Mouse (Mus musculus): ENCODE measurements around the gene 4933406M09Rik.
A peak's percentile ranks its signal among the peaks of the same experiment; 100 is the strongest.

4933406M09Rik gene

DNA sequence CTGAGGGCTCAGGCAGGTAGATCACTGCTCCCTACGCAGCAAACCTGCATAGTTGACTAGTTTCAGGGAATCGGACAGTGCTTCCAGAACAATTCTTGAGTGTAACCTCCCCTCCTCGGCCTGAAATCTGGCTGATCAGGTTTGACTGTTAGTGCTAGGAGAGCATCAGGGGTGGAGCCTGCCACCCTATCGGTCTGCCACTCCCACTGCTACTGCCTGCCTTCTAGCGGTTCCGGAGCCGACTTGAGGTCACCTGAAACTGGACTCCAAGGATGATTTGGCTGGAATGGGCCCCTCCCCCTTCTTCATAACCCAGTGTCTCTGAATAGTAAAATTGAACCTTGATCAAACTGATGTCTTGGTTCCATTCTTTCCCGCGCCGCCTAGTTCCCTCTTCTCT is 47.3 kb downstream of the 4933406M09Rik start:
- no peak for DNase-seq (ENCODE audit: inconsistent ontology term)

DNA sequence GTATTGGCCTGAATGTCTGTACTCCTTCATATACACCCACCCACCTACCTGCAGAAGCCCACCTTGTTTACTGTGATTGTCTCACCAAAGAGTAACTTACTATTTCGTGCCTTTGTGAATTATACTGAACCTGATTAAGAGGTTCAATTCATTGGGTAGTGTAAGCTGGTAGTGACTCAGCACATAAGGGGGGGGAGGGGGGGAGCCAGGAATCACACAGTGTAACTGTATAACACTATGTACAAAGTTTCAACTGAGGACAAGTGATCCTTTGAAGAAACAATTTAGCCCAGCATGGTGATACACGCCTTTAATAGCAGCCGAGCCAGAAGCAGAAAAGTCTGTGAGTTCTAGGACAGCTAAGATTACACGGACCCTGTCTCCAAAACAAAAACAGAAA is 47.7 kb downstream of the 4933406M09Rik start:
- no peak for DNase-seq (ENCODE audit: inconsistent ontology term)

DNA sequence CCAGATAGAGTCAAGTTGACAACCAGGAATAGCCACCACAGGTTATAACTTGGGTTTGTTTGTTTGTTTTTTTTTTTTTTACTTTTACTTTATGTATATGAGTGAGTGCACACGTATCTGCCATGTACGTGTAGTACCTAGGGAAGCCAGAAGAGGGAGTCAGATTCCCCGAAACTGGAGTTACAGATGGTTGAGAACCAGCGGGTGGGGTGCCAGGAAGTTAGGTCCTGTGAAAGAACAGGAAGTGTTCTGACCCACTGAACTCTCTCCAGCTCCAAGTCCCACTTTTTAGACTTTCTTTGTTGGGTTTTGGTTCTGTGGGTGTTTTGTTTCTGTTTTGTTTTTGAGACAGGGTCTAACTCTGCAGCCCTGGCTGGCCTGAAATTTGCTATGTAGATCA is 49.7 kb downstream of the 4933406M09Rik start:
- peak; percentile 21 for DNase-seq (ENCODE audit: inconsistent ontology term)

DNA sequence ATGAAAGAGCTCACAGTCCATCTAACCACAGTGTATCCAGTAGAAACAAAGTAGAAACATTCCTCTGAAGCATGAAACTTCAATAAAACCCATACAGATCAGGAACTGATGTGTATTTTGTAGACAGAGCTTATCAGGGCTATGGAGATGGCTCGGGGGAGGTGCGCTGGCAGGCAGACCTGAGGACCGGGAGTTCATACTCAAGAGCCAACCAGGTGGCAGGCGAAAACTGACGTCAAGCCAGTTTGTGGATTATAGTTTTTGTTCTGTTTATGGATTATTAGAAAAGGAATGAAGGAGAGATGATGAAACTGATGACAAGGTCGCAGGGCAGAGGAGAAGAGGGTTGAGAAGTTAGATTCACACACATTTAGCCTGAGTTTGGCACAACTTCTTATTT is 54.7 kb downstream of the 4933406M09Rik start:
- no peak for DNase-seq (ENCODE audit: inconsistent ontology term)

Measured in Muller cell, postnatal 12 days (primary cell).